Mouse (Mus musculus) cortical plate, adult 2 months (tissue): Measurements from ENCODE around the gene Zranb1.

ENCODE experiments used
- CTCF ChIP-seq: fragments of 200-500 bp; IDR thresholded peaks from 2 replicates; pipeline ENCODE4 v1.5.1; 2011; ENCODE audit warnings: mild to moderate bottlenecking, control low read depth, low read length; ENCODE audit not compliant: insufficient read depth; ENCODE audit errors: extremely low read depth
- POLR2A ChIP-seq: fragments of 200-500 bp; IDR thresholded peaks from 2 replicates; pipeline ENCODE4 v1.6.1; 2011; ENCODE audit warnings: mild to moderate bottlenecking, low read length, control low read depth; ENCODE audit not compliant: insufficient read depth; ENCODE audit errors: extremely low read depth

DNA sequence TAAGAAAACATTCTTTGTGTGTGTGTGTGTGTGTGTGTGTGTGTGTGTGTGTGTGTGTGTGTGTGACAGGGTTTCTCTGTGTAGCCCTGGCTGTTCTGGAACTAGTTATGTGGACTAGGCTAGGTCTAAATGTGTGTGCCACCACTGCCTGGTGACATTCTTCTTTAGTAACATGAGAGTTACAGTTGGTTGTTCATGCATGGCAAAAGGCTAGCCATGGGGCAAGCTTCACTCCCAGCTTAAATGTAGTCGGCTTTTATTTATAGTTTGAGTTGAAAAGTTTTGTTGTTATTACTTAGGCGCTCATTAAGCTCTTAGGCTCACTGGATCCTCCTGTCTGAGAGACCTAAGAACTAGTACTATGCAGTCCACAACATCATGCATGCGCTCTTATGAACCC, 33.5 kb downstream of the Zranb1 start:
- TF ChIP-seq POLR2A (no peak), CTCF (no peak)
